In genomic region chr7:30604424-30604823, GRCm38 (mm10) we compare ENCODE assay signal across 19 mouse cellular contexts. TPM values are rescaled to one million over a fixed set of nuclear protein-coding genes. Genes with fewer than 3 reads are reported as not detected.
"Had no signal": no experiment of that assay in that cellular context is flagged by ENCODE, and none has a peak within 500 bp of the region (broad histone marks: within the 10 kb centered on the region; RNA-seq: fewer than 3 reads in every experiment).

No protein-coding gene starts in this region.

- H3K27ac ChIP-seq: kidney, embryonic 15.5 days; limb, embryonic 12.5 days; liver, embryonic 14.5 days; midbrain, embryonic 12.5 days; neural tube, embryonic 13.5 days had no signal

- H3K4me3 ChIP-seq: kidney, embryonic 15.5 days; limb, embryonic 12.5 days; midbrain, embryonic 12.5 days; neural tube, embryonic 13.5 days had no signal

- H3K4me1 ChIP-seq: limb, embryonic 12.5 days had no signal

- H3K27me3 ChIP-seq: kidney, embryonic 15.5 days; midbrain, embryonic 12.5 days; neural tube, embryonic 13.5 days had no signal

- H3K36me3 ChIP-seq: kidney, embryonic 15.5 days; limb, embryonic 12.5 days; midbrain, embryonic 12.5 days; neural tube, embryonic 13.5 days had no signal

- H3K4me2 ChIP-seq: kidney, embryonic 15.5 days; limb, embryonic 12.5 days; midbrain, embryonic 12.5 days; neural tube, embryonic 13.5 days had no signal

- H3K9me3 ChIP-seq: kidney, embryonic 15.5 days; midbrain, embryonic 12.5 days; neural tube, embryonic 13.5 days had no signal

- ATAC-seq: midbrain, embryonic 16.5 days had no signal

- DNase-seq: kidney, adult 2 months; kidney, postnatal 25 days; layer of hippocampus, adult 9-11 months; layer of hippocampus, postnatal 36 days; lung, adult 18-20 months; lung, postnatal 14 days; right cerebral cortex, postnatal 25 days; thymus, postnatal 4 days had no signal

- H3K9ac ChIP-seq: kidney, embryonic 15.5 days; limb, embryonic 12.5 days; liver, embryonic 14.5 days; midbrain, embryonic 12.5 days; neural tube, embryonic 13.5 days had no signal

RNA-seq across cellular contexts. Expression of gene Zbtb32, which starts 5.7 kb away (rescaled TPM):
- total RNA-seq: layer of hippocampus, adult 18-20 months; layer of hippocampus, postnatal 36 days; left cerebral cortex, adult 8-10 months; left cerebral cortex, postnatal 25 days; megakaryocyte-erythroid progenitor cell, adult 5-6 weeks had no signal

RNA-seq across cellular contexts. Expression of gene Upk1a, which starts 8.2 kb away (rescaled TPM):
- total RNA-seq: liver, adult 2 months had no signal

RNA-seq across cellular contexts. Expression of gene Etv2, which starts 31.2 kb away (rescaled TPM):
- total RNA-seq: layer of hippocampus, adult 18-20 months; layer of hippocampus, postnatal 36 days; left cerebral cortex, adult 8-10 months; left cerebral cortex, postnatal 25 days; megakaryocyte-erythroid progenitor cell, adult 5-6 weeks had no signal
- polyA plus RNA-seq: kidney, adult 2 months; kidney, embryonic 15.5 days; limb, embryonic 12.5 days; liver, adult 2 months; liver, embryonic 14.5 days; midbrain, embryonic 12.5 days; midbrain, embryonic 16.5 days; neural tube, embryonic 13.5 days had no signal
